Mouse (Mus musculus) megakaryocyte progenitor cell, adult 5-6 weeks (primary cell): ENCODE measurements at regions not wholly inside any gene's neighbourhood (a gene's known extent, or its start where the extent isn't known, plus 50 kb on each side); places are given as distances from the start of the nearest gene placed in this dataset.
A peak's percentile ranks its signal among the peaks of the same experiment; 100 is the strongest.

Source experiments
- ATAC-seq: replicated peaks from 2 replicates; pipeline ENCODE4 v1.8.0; 2016; ENCODE audit warnings: mild to moderate bottlenecking, moderate TSS enrichment, inconsistent platforms; ENCODE audit not compliant: poor library complexity

- no peak for ATAC-seq
Observed at GRCm38 (mm10) chr10:125861734-125862133, 104.2 kb upstream of the Lrig3 start.

GRCm38 (mm10) chr10:125866346-125866745 is 99.6 kb upstream of the Lrig3 start:
- no peak for ATAC-seq

DNA sequence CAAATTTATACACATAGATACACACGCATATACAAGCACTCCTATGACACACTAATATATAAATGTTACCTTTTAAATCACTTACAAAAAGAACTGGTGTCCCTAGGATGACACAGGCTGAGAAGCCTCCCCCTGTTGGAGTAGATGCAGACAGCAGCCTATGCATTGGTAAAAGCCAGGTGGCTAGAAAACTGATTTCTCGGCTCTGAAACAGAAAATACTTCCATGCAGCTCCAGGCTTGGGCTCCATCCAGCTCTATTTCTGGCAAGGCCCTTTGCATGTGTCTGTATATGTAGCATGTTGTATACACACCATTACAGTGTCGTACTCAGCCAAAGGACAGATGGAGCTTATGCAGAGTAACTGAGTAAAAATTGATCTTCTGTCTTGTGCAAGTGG is 81.4 kb upstream of the Lrig3 start:
- no peak for ATAC-seq

DNA sequence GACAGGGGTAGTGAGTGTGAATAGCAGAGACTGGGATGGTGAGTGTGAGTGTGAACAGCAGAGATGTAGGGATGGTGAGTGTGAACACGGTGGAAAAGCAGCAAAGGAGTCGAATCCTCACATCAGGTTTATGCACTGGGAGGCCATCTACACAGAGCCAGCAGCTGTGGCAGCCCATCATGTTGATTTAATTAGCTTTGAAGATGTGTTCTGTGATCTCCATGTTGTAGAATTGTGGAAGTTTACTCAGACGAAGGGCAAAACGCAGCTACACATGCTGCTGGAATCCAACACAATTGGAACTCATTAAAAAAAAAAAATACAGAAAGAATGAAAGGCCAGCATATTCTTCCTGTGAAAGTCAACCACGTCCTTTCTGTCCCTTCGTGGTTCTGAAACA is 80.2 kb upstream of the Lrig3 start:
- ATAC-seq: no peak

- no peak for ATAC-seq
Observed at GRCm38 (mm10) chr10:125892122-125892521, 73.8 kb upstream of the Lrig3 start.

- no peak for ATAC-seq
Observed at GRCm38 (mm10) chr10:125895744-125896482, 70.1 kb upstream of the Lrig3 start.

- no peak for ATAC-seq
Observed at GRCm38 (mm10) chr10:125896646-125897045, 69.3 kb upstream of the Lrig3 start.

- ATAC-seq: no peak
Observed at GRCm38 (mm10) chr10:125899504-125899903, 66.5 kb upstream of the Lrig3 start.

DNA sequence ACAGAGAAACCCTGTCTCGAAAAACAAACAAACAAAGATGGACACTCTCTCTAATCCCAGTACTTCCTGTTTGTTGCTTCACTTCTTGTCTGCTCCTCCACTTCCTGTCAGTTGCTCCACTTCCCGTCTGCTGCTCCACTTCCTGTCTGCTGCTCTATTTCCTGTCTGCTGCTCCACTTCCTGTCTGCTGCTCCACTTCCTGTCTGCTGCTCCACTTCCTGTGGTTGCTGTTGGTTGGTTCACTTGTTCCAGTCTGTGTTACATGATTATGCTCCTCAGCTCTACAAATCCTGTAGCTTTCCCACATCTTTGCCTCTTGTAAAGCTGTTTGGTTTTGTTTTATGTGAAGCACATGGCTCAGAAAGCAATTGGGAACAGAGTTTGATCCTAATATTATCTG is 65.4 kb upstream of the Lrig3 start:
- peak; percentile 96 for ATAC-seq

DNA sequence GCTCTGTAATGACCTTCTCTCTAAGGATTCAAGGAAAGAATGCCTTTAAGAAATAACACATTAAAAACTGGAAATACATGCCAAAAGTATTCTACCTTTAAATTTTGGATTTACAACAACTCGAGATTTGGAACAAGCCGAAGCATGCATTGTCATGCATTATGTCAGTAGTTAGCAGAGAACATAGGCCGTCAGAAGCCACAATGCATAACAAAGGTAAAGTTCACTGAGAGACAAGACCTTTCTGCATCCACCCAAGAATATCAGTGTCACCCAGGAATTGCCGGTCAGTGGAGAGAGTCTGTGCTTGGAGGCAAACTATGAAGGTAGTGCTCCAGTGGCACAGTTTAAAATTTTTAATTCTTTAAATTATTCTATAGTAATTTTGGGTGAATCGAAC is 63.3 kb upstream of the Lrig3 start:
- ATAC-seq: no peak

GRCm38 (mm10) chr10:125912207-125912606 is 53.8 kb upstream of the Lrig3 start:
- no peak for ATAC-seq
